Mouse (Mus musculus): ENCODE data around the gene Espl1.
"Not testable (repeated sequence)": the region's sequence is repeated elsewhere in the genome, so short reads cannot be mapped to it uniquely, and the experiment has no call there.

Gene Espl1

DNA sequence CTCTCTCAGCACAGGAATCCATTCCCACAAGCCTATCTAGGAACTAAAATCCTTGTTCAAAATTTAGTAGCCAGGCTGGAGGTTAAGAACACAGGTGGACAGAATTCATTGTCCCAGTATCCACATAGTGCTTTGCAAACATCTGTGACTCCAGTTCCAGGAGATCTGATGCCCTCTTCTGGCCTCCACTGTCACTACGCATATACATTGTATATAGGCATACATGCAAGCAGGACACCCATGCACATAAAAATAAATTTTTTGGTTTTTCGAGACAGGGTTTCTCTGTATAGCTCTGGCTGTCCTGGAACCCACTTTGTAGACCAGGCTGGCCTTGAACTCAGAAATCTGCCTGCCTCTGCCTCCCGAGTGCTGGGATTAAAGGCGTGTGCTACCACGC, 39.9 kb downstream of the Espl1 start:
- DNase-seq (ENCODE audit: low spot score) = not testable (repeated sequence)

- DNase-seq (ENCODE audit: low spot score) = no peak
Measured at GRCm38 (mm10) chr15:102336946-102337345, 40.9 kb downstream of the Espl1 start.

- DNase-seq (ENCODE audit: low spot score) = no peak
Measured at GRCm38 (mm10) chr15:102339612-102340011, 43.5 kb downstream of the Espl1 start.

DNA sequence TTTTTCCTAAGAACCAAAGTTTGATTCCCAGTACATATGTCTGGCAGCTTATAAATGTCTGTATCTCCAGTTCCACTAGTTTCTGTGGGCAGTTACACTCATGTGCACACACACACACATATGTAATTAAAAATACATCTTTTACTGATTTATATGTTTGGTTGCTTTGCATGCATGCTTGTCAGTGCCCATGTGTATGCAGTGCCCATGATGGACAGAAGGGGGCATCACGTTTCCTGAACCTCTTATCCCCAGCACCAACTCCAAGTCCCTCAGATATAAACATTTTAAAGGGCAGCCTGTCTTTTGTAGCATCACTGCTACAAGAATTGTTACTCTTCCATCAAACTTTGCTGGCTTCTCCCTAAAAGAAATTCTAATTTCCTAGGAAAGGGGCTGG, 45.5 kb downstream of the Espl1 start:
- no peak for DNase-seq (ENCODE audit: low spot score)

GRCm38 (mm10) chr15:102344490-102344889, 48.4 kb downstream of the Espl1 start:
- DNase-seq (ENCODE audit: low spot score) = no peak

GRCm38 (mm10) chr15:102346444-102346843, 50.4 kb downstream of the Espl1 start:
- DNase-seq (ENCODE audit: low spot score) = no peak

DNA sequence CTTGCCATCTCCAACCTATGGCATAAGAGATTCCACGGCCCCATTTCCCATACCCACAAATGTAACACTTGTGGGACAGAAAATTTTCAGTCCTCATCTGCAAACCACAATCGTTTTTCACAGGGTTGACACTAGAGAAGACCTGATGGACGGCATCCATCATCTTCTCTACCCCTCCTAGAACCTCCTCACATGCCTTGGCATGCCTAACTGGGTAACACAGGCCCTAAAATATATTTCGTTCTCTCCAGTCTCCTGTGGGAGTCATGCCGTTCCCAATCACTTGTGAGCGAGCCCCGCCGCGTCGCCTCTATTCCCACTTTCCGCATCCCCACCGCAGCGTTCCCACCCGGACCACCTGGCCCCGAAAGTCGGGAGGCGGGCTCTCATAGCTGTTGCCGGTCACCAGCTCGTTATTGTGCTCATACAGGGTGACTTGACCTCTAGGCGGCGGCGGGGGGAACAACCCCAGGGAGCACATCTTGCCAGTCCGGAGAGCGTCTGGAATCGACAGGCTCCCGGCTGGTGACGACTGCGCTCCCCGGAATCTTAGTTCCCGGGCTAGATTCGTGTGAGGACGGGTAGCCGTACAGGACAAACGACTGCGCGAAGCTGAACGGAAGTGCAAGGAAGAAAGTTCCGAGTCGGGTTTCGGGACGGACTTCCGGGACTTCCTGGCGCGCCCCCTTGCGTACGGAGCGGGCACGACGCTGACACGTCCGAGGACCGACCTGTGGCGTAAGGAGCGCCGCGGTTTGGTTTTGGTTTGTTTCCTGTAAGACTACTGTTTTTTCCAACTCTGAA, 54.3 kb downstream of the Espl1 start, which contains the start of gene Aaas:
Gene Aaas, minus strand, starts transcription at position 634 of the 804 bp plus-strand sequence.
- DNase-seq (ENCODE audit: low spot score) = peak; percentile 87

GRCm38 (mm10) chr15:102350942-102351291, 54.9 kb downstream of the Espl1 start:
- no peak for DNase-seq (ENCODE audit: low spot score)

DNA sequence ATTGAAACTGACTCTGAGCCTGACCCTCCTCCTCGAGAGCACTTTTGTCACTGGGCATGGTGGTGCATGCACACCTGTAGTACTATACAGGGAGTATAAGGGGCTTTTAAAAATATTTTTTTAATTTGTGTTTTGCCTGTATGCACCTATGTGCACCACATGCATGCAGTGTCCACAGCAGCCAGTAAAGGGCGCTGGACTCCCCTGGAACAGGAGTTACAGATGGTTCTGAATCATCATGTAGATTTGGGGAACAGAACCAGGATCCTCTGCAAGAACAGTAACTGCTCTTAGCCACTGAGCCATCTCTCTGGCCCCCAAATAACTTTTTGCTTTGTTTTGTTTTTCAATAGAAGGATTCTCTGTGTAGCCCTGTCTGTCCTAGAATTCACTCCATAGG, 56.1 kb downstream of the Espl1 start:
- no peak for DNase-seq (ENCODE audit: low spot score)

GRCm38 (mm10) chr15:102353986-102354385, 57.9 kb downstream of the Espl1 start:
- no peak for DNase-seq (ENCODE audit: low spot score)

DNA sequence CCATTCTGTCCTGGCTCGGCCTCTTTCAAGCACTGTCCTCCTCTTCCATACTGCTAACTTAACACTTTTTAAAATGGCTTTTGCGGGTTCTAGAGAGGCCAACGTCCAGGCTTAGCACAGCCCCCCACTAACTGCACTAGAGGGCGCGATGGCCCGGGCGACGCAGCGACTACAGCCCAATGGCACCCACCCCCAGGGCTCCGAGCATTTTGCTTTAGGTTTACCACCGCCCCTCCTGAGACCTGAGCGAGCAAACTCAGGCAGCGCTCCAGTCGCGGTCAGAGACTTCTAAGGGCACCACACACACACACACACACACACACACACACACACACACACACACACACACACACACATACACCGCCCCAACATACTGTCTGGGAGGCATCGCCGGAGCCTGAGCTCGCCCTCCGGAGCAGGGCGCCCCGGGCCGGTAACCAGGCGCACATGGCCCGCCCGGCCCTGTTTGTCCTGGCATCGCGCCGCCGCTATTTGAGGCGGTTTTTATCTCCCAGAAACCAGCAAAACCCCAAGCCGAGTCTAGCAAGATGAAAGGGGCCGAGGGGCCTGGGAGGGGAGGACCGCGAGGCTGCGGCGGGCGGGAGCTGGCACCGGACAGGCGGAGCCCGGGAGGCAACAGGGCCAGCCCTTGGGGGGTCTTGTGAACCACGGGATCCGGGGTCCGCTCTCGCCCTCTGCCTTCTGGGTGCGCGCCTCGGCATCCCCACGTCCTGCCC, 59.2 kb downstream of the Espl1 start:
- no peak for DNase-seq (ENCODE audit: low spot score)

DNA sequence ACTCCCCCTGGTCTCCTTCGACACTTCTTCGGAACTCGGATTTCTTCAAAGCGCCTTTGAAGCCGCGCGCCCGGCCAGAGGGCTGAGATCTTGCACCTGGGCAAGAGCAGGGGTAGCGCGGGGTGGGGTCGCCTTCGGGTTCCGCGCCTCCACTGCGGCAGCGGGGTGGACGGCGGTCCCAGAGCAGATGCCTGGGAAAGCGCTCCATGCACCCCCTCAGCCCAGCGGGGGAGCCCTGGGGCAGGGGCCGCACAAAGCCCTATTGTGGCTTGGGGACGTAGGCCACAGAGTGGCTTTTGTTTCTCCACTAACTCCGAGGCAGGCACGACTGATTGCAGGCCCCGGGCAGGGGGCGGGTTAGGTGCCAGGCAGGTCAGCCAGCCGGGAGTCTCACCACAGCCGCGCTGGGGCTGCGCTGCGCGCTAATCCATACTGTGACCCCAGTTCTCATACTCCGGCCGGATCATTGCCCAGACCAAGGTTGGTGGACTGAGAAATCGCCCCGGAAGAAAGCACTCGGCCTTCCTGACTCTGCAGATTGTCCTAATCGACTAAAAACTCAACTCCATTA, 59.9 kb downstream of the Espl1 start:
- DNase-seq (ENCODE audit: low spot score) = no peak

DNA sequence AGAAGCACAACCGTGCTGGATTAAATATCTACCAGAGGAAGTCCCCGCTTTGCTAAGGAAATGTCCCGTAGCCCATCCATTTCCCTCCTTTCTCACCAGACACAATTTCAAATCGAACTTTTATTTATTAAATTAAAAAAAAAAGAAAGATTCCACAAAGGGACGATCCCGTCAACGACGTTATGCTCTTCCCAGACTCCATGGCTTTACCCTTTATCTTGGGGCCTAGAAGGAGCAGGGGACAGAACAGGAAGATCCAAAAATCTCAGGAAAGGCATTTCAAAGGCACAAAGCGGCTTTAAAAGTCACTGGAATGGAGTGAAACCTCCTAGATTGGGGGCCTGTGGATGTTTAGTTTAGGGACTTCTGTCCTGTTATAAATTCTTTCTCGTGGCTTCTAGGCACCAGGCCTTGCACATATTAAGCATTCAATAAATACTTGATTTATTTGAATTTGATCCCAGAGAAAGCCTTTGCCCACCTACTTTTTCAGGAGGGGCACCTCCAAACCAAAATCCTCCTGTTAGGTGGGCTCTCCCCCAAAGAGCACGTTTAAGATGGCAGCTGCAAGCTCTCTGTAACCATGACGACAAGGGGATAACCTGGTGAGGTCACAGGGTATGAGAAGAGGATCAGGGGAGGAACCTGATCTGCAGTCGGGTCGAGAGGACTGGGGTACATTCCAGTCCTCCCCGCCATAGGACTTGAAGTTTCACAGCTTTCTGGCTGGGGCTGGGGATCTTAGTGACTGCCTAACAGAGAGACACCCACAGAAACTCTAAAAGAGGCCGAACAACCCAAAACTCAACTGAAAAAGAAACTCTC, 60.6 kb downstream of the Espl1 start:
- DNase-seq (ENCODE audit: low spot score) = no peak

DNA sequence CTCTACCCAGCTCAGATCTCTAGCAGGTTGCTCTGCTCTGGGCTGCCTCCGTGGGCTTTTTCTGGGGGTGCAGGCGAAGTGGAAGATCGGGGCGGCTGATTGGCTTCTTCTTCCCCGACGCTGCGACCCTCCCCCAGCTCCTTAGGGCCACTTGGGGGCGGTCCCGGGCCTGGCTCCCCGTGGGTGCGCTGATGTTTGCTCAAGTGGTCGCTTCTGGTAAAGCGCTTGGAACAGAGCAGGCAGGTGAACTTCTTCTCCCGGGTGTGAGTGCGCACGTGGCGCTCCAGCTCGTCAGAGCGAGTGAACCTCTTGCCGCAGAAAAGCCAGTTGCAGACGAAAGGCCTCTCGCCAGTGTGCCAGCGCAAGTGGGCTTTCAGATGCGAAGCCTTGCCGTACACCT, 62.1 kb downstream of the Espl1 start:
- no peak for DNase-seq (ENCODE audit: low spot score)

DNA sequence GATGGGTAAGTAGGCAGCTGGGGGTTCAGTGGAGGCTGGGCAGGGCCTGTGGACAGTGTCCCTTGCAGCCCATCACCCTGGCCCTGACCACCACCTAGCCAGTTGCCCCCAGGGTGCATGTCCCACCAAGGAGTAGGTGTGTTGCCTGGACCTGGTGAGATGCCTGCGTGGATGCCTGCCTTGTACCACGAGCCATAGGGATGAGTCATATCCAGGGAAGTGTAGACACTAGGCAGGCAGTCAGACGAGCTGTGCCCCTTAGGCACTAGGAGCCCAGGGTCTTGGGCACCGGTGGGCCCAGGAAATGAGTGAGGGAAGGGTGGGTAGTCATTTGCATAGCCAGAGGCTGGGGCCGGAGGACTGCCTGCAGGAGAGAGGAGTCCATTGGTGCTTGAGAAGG, 62.8 kb downstream of the Espl1 start:
- DNase-seq (ENCODE audit: low spot score) = no peak

- DNase-seq (ENCODE audit: low spot score) = no peak
Measured at GRCm38 (mm10) chr15:102362648-102363047, 66.6 kb downstream of the Espl1 start.

DNA sequence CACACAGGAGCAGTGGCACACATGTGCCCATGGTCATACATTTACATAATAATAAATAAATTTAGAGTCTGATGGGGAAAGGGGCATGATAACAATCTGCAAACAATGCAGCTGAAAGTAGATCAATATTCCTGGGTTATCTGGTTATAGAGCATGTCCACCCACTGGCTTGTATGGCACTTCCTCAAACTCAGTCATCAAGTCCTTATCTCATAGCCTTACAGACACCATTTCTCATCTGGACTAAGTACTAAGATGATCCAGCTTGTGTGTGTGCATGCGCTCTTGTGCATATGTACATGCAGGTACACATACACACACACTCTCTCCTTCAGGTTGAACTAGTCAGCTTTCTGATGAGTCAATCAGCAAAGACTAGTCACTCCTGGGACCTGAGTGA, 68.6 kb downstream of the Espl1 start:
- DNase-seq (ENCODE audit: low spot score) = no peak

- DNase-seq (ENCODE audit: low spot score) = no peak
Measured at GRCm38 (mm10) chr15:102366238-102366637, 70.2 kb downstream of the Espl1 start.

GRCm38 (mm10) chr15:102366733-102367344, 70.8 kb downstream of the Espl1 start, which contains the start of gene Sp7:
Sp7 (minus strand) TSS chr15:102367182.
- no peak for DNase-seq (ENCODE audit: low spot score)

DNA sequence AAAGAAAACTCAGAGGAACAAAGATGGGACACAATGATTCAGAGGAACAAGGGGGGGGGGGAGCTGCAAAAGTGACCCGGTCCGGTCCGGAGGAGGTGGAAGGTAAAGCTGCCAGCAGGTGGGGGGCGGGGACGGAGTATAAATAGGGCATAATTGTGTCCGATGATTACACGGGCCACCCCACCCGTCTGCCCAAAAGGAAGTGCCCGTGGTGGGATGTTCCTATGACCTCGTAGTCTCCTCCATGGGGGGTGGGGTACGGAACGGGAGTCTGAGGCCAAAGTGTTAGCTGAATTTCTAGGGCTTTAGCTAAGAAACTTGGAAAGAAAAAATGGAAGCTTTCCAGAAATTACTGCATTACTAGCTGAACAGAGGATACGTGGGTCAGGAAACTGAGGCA, 73.9 kb downstream of the Espl1 start:
- DNase-seq (ENCODE audit: low spot score) = no peak

DNA sequence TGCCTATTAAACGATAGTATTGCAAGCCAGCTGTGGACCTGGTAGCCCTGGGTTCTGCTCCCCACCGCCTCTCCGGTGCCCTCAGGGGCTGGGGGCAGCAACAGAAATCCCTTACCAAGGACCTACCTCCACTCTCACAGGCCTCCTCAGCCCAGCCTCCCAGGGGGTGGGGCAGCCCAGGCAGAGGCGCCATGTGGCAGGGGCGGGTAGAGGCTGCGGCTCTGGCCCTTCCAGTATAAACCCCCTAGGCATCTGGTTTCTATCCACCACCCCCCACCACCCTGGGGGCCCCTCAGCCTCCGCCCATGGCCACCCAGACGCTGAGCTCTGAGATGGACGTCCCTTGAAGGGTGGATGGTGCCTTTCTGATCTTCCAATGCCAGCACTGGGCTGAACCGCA, 74.7 kb downstream of the Espl1 start:
- DNase-seq (ENCODE audit: low spot score) = no peak
